Mouse (Mus musculus) erythroblast, adult 5-6 weeks (primary cell): Measurements from ENCODE around the gene Aktip. TPM values are rescaled to one million over a fixed set of nuclear protein-coding genes. Genes with fewer than 3 reads are reported as not detected.

Experiments
- ATAC-seq: replicated peaks from 2 replicates; pipeline ENCODE4 v1.8.0; 2016; ENCODE audit warnings: moderate number of reproducible peaks, mild to moderate bottlenecking, moderate TSS enrichment, inconsistent platforms; ENCODE audit not compliant: poor library complexity, low FRiP score, severe bottlenecking
- total RNA-seq, 2 experiments: library from RNA; stranded (forward) in 1 of 2; stranded (reverse) in 1 of 2; fragments of 150-400 nt in 1 of 2; fragments of 200-764, 138-1000 nt in 1 of 2; gene quantifications; 2 replicates each; pipeline versions ENCODE4 v1.2.3 to v1.2.4; 2015 to 2017; ENCODE audit warnings: low replicate concordance in 2 of 2

Aktip gene
- total RNA-seq, 2 experiments from 2014 or later: 2.0 to 8.3 TPM

DNA sequence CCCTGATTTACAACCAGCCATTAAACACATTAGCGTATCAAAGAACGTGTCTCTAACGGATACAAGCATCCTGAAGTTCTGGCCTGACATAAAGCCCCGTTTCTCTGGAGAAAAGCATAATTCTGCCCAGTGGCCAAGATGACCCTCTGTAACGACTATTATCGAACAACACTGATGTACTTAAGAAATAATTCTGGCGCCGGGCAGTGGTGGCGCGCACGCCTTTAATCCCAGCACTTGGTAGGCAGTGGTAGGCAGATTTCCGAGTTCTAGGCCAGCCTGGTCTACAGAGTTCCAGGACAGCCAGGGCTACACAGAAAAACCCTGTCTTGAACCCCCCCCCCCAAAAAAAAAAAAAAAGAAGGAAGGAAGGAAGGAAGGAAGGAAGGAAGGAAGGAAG is 65.1 kb downstream of the Aktip start:
- no peak for ATAC-seq

DNA sequence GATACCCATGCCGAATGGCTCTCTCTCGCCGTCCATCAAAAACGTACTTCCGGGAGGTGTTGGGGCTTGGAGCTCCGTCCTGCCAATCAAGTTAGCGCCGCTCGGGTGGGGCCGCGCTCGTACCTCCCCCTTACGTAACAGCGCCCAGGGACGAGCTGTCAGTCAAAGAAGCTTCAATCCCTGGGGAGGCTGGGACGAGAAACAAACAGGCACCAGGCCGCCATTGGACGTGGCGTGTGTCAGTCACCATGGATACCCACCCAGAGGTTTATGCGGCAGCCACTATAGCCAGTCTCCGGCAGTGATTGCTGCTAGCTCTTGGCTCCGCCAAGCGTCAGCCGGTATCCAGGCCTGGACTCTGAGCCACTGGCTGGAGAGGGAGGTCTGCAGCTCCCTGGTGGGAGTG is 65.7 kb downstream of the Aktip start:
- peak; percentile 99 for ATAC-seq

DNA sequence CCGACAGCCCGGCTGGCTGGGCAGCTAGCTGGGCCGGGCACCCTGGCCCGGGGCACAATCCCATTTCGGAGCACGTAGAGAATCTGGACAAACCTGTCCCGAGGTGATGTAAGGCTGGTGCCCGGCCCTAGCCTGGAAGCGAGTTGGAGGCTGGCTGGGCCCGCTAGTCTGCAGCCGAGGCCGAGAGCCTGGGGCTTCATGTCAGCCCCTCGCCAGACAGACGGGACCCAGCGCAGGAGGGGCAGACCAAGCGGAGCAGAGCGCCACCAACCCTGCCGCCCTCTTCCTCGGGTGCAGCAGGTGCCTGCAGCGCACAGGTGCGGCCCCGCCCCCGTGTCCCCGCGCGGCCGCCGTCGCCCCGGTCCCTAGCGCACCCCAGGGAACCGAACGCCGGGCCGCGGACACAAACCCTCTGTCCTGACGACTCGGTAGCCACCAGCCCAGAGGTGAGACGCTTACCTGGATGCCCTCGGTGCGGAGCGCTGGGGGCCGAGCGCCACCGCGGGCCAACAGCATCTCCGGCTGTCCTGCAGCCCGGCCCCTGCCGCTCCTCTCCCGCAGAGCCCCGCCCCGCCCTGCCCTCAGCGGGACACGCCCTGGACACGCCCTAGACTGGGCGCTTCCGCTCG is 66.2 kb downstream of the Aktip start:
- 0 out of 2 replicates have a peak, but pooled peaks have one; percentile 14 for ATAC-seq

DNA sequence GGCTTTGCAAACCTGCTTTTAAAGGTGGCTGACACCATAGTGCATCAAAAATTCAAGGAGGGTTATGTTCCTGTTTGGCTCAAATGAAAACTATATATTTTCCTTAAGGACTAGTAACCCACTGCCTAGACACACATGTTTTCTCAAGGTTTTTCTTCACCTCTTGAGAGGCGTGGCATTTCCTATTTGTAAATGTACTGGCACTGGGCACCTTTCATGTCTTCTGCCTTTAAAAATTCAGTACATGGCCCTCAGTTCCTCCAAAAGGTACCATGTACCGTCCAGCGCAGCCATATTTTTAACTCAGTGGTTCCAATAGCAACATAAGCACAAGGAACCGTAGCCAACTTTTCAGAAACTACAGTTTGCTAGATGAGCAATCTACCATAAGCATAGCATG is 67.0 kb downstream of the Aktip start:
- no peak for ATAC-seq

DNA sequence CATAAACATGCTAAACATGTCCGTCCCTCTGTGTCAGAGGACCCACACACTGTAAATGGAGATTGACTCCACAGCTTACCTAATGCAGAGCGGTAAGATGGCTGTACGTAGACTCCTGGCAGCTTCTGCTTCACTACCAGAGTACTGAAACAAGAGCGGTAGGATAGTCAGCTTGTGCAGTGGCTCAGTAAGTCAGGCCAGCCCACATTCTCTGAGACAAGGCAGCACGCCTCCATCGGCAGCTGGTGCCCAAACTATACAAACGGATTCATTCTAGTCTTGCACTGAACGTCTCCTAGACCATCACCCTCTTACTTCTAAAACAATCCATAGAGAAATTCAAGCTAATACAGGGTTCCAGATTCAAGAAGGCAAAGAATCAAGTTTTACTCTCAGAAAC is 73.0 kb downstream of the Aktip start:
- ATAC-seq: no peak

DNA sequence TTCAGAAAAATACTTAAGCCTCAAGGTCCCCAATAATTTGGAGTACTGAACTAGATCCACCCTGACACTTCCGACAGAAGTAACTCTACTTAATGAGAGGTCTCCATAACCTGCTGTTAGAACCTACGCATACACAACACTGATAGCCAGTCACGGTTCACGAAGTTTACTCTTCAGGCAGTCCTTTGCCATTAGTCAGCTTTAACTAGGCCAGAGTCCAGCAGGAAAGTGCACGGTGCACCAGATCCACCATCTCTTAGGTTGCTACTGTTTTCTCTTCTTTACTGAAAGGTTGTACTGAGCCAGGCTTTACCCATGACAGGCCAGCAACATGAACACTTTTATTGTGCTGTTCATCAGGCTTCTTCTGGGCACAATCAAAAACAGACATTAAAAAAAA is 75.5 kb downstream of the Aktip start:
- ATAC-seq: no peak

DNA sequence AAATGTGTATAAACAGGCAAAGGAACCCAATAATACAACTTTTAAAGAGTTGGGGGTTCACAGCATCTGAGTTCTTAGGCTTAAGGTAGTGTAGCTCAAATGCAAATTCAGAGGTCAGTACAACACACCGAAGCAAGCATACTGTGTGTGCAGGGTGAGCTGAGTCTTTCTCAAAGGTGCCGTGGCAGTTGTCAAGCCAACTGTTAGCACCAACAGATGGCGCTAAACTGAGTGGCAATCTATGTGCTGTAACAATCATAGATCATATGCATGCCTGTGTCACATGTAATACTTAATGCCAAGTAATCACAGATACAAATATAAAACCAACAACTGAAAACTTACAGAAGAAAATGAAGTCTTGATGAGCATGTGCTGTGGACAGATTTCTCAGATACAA is 81.6 kb downstream of the Aktip start:
- no peak for ATAC-seq

DNA sequence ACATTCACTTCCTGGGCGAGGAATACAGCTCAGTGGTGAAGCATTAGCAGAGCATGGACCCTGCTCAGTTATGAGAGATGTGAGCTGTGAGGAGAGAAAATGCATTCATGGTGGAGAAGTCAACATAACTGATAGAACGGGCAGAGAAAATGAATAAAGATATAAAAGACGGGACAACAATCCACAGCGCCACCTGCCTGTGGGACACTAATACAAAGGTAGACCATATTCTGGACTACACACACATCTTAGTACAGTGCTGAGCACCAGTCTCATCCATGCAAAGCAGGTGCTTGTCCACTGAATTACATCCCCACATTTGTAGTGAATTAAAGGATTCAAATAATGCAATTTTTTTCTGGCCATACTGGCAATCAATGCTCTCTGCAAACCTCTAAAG is 82.2 kb downstream of the Aktip start:
- ATAC-seq: no peak

DNA sequence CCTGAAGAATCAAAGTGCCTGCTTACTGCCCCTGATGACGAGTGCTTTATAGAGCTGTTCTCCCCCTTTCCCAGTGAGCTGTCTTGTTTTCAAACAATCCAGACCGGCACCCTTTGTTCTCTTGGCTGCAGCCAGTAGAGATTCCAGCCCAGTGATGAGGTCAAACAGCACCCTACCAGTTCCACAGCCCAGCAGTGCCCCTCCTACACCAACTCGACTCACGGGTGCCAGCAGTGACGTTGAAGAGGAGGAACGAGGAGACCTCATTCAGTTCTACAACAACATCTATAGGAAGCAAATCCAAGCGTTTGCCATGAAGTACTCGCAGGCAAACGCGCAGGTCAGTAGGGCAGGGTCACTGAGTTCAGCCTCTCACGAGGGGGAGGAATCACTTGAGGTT is 84.9 kb downstream of the Aktip start:
- no peak for ATAC-seq

DNA sequence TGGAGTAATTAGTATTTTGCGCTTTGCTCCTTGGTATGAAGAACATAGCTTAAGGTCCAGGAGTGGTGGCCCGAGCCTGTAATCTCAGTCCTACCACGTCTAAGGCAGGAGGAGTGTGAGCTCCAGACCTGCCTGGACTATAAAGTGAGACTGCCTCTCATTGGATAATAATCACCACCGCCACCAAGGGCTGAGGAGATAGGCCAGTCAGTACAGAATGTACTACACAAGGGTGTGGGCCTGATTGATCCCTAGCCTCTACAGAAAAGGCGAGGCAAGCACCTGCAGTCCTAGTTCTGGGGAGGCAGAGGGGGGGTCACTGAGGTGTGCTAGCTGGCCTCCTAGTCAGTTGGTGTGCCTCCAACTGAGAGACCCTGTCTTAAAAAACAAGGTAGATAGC is 85.3 kb downstream of the Aktip start:
- ATAC-seq: no peak

DNA sequence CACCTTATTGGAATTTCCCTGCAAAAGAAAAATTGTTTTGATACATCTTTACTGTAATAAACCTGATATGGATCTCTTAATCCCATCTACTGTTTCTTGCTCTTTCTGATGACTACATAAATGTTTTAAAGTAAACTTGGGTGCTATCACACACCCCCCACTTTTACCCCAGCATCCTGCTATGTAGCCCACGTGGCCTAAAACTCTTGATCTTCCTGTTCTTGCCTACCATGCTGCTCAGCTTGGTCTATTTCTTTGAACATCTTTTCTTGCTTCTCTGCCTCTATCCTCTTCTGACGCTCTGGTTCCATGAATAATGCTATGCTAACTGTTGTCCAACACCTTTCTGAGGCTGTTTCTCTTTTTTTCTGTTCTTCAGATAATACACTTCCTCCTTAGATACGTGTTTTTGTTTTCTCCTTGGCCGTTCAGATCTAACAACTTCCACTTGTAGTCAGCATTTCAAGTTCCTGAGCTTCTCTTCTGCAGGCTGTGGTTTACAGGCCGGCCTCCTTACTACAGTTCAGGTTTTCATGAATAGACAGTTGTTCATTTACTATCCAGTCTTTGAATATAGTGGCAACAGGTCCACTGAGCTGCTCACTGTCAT is 87.8 kb downstream of the Aktip start:
- no peak for ATAC-seq

DNA sequence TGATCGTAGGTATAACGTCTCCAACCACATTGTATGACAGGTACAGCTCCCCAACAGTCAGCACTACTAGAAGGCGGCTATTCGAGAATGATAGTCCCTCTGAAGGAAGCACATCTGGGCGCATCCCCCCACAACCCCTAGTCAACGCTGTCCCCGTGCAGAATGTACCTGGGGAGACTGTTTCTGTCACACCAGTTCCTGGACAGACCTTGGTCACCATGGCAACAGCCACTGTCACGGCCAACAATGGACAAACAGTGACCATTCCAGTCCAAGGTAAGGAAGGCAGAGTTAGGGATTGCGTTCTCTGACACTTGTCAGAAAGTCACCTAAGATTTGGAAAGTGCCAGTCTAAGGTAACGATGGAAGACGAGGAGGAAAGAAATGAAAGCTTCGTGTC is 93.5 kb downstream of the Aktip start:
- ATAC-seq: no peak

DNA sequence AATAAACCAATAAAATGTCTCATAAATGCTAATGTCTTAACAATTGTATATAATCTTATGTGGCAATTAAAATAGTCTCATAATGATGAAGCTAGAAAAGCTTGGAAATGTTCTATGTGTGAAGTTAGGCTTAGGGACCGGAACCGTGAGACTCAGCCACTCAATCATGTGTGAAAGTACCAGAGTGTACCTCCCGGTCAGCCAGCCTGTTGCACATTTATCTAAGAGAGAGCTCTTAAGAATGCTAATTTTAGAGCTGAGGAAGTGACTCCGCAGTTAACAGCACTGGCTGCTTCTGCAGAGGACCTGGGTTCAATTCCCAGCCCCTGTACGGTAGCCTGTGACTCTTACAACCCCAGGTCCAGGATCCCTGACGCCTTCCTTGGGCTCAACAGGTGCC is 101.7 kb downstream of the Aktip start:
- no peak for ATAC-seq

DNA sequence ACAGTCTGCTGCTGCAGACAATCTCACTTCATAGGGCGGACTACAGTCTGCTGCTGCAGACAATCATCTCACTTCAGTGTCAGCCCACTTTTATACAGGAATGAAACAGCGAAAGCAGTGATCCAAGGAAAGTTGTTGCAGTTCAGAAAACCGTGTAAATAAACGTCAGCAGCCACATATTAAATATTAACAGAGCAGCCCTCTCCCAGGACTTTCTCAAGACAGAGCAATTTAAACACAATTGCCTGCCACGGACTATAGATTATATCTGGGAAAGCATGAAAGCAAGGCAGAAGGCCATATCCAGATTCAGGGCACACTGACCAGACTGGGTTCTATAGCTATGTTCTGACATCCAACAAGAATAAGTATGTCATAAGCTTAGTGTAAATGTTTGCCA is 105.6 kb downstream of the Aktip start:
- no peak for ATAC-seq

DNA sequence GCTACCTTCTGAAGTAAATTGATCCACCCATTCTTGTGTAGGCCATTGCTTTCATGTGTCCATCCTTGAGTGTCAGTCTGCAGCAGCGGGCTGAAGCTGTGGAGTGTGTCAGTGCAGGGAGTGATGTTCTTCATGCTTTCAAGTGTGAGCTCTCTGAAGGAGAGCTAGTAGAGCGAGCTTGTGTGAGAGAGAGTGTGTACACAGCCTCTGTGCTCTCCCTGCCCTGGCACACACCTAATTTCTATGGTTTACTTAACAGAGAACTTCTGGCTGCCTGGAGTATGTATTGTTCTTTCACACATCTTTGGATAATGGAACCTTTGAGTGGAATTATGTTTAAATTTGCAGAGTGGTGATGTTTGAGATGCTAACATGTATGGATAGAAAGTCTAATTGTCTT is 110.2 kb downstream of the Aktip start:
- no peak for ATAC-seq

DNA sequence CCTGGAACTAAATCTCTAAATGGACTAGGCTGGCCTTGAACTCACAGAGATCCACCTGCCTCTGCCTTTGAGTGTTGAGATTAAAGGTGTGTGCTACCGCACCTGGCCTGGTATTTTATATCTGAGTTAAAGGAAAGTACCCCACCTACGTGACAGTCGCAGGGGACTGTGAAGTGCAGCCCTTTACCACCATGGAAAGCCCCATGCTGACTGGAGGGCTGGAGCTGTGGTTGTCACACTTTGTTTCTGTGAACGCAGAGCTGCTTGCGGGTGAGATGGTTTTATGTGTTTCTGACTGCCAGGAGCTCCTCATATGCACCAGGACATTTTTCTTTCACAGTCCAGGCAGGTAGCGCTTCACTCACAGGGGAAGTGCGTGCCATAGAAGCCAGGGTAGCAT is 111.3 kb downstream of the Aktip start:
- no peak for ATAC-seq

DNA sequence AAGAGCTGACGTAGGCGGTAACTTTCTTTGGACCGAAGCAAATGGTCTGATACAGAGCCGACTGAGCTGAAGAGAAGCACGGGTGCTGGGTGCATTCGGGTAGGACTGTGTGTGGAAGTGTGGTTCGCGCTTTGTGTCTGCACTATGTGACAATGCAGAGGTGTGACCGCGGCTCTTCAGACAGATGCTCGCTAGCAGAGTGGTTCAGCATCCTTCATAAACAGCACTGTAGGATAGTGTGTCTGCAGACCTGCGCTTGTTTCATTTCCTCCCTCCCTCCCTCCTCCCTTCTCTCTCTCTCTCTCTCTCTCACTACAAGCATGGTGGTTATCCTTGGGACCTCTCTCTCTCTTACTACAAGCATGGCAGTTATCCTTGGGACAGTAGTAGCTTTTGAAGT is 117.3 kb downstream of the Aktip start:
- no peak for ATAC-seq

DNA sequence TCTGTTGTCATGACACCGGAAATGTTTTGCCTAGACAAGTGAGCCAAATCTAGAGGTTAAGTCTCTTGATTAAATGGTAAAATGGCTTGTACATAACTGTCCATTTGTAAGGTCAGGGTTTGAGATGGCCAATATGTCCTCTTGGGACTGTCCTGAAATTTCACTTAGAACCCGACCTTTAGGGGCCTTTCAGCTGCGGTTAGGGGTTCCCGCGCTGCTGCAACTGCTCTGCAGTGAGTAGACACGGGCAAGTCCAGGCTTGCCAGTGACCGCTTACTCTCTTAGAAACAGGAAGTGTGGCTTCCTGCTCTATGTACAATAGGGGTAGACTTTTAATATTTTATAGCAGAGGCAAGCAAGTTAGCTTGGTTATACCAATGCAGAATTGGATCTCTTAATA is 117.9 kb downstream of the Aktip start:
- ATAC-seq: no peak

DNA sequence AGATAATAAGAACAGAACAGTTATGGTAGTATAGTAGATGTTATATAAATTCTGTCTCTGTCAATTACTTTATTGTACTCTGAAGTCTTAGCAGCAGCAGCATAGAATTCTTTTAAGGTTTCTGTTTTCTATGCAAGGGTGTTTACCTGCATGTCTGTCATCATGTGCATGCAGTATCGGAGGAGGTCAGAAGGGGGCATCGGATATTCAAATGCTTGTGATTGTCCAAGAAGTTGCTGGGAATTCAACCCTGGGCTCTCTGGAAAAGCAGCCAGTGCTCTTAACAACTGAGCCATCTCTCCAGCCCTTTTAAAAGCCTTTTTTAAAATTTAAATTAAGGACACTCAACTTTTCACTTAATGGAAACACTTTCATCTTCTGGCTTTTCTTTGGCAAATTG is 120.1 kb downstream of the Aktip start:
- no peak for ATAC-seq

DNA sequence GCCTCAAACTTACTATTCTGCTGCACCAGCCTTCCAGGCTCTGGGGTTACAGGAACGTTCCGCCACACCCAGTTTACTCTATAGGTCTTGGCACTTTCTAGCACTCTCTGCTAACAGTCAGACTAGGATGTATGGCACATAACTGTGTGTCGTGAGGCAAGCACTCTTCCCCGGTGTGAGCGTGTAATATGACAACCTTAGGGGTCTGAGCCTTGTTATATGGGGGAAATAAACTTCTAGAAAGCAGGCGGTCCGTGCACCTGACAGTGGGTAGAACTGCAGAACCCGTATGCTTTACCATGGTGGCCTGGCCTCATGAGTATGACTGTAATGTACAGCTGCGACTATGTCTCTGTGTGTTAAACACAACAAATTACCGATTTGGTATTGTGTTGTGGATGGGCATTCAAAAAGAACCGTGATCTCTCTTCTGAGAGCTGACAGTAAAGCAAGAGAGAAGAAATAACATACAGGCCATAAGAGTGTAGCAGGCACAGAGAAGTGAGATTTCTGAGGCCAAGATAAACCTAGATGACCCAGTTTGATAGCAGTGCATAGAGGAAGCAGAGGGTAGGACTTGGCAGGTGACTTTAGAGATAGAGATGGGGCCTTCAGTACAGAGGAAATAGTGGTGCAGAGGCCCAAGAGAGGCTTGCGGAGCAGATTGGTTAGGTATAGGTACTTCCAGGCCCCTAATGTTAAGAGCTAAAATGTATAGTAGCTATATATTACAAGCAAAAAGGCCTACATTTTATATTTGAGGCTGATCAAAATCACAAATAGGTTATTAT is 122.5 kb downstream of the Aktip start:
- no peak for ATAC-seq

DNA sequence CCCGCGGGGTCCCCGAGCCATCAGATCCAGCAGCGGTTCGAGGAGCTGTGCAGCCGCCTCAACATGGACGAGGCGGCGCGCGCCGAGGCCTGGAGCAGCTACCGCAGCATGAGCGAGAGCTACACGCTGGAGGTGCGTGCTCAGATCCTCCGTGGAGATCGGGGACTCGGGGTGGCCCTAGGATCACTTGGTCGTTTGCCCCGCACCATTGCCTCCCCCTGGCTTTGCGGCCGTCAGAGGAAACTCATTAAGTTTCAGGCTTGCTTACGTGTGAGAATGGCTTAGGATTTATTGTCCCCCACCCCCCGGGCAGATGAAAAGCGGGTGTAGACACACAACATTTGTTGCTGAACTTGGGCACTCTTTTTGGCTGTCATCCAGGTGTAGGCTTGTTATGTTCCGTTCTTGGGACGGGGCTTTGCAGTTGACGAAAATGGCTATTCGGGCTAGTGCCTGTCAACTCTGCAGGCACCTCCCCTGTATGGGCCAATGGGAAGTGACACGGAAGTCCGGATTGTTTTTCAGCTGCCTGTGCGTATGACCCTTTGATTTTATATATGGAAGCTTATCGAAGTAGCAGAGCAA is 129.4 kb downstream of the Aktip start:
- ATAC-seq: peak; percentile 81
